Mouse (Mus musculus) gastrocnemius, postnatal 10 days (tissue): ENCODE results near the gene Psmd14. TPM values are rescaled to one million over a fixed set of nuclear protein-coding genes. Genes with fewer than 3 reads are reported as not detected.

Source experiments
- DNase-seq: peaks from one replicate; pipeline ENCODE4 v3.0.0; 2021; ENCODE audit warnings: mixed read lengths
- microRNA-seq, 2 experiments: library from miRNA; unstranded; fragments of <30 nt; microRNA quantifications; one replicate each; pipeline ENCODE4 v1.2.0; 2021
- total RNA-seq, 2 experiments: library from RNA; stranded (reverse); gene quantifications; 2 replicates each; pipeline ENCODE4 v1.2.3; 2021

Gene Psmd14
- total RNA-seq, 2 experiments from 2014 or later: 89.2 to 89.4 TPM

- no peak for DNase-seq
These were observed 102.0 kb downstream of the Psmd14 start for GRCm38 (mm10) chr2:61813521-61813920.

GRCm38 (mm10) chr2:61814548-61815473, 103.3 kb downstream of the Psmd14 start:
- peak; percentile 37 for DNase-seq

GRCm38 (mm10) chr2:61815583-61816313, 104.3 kb downstream of the Psmd14 start:
- DNase-seq: no peak

GRCm38 (mm10) chr2:61818197-61818596, 106.7 kb downstream of the Psmd14 start:
- no peak for DNase-seq

GRCm38 (mm10) chr2:61820203-61820602, 108.7 kb downstream of the Psmd14 start:
- no peak for DNase-seq

GRCm38 (mm10) chr2:61823426-61824140, 112.1 kb downstream of the Psmd14 start:
- DNase-seq: no peak

GRCm38 (mm10) chr2:61837243-61837806, 125.8 kb downstream of the Psmd14 start:
- DNase-seq: no peak

Small RNAs within 50 kb of the gene (microRNA-seq; reads per million reads assigned to microRNA genes)
- 0 reads per million in 2 experiments for gene Gm22403

Other genes starting within 250 kb of the Psmd14 start
- gene Tank, start 133.1 kb upstream of the Psmd14 start, total RNA-seq: 10 to 100 TPM; 14.3 to 18.3 TPM
- gene Tbr1, start 91.2 kb downstream of the Psmd14 start, total RNA-seq: under 1 TPM; 0.23 to 0.32 TPM